Mouse (Mus musculus) embryonic facial prominence, embryonic 13.5 days (tissue): ENCODE measurements around the gene Gns. TPM values are rescaled to one million over a fixed set of nuclear protein-coding genes. Genes with fewer than 3 reads are reported as not detected.
A peak's percentile ranks its signal among the peaks of the same experiment; 100 is the strongest.

Experiments used
- ATAC-seq: fragments of 200-750 bp; cut with Nextera tagmentation; 2 replicates; pipeline ENCODE4 v1.8.0; 2017; ENCODE audit warnings: low read depth; ENCODE audit not compliant: insufficient number of reproducible peaks, insufficient read depth, low FRiP score, low TSS enrichment
- H3K27ac ChIP-seq: fragments of 300-500 bp; sonication (generic); 2 replicates; pipeline ENCODE4 v1.5.1; 2015; ENCODE audit warnings: moderate library complexity, mild to moderate bottlenecking, inconsistent platforms
- H3K27me3 ChIP-seq: fragments of 300-500 bp; sonication (generic); 2 replicates; pipeline ENCODE4 v1.6.1; 2015; ENCODE audit warnings: mild to moderate bottlenecking, inconsistent platforms
- H3K36me3 ChIP-seq: fragments of 300-500 bp; sonication (generic); 2 replicates; pipeline ENCODE4 v1.6.1; 2015; ENCODE audit warnings: mild to moderate bottlenecking, inconsistent platforms
- H3K4me1 ChIP-seq: fragments of 300-500 bp; sonication (generic); 2 replicates; pipeline ENCODE4 v1.6.1; 2015; ENCODE audit warnings: inconsistent platforms
- H3K4me2 ChIP-seq: fragments of 300-500 bp; sonication (generic); 2 replicates; pipeline ENCODE4 v1.6.1; 2015; ENCODE audit warnings: moderate library complexity, mild to moderate bottlenecking, inconsistent platforms
- H3K4me3 ChIP-seq: fragments of 300-500 bp; sonication (generic); 2 replicates; pipeline ENCODE4 v1.5.1; 2015; ENCODE audit warnings: mild to moderate bottlenecking, inconsistent platforms
- H3K9ac ChIP-seq: fragments of 300-500 bp; sonication (generic); 2 replicates; pipeline ENCODE4 v1.6.1; 2015; ENCODE audit warnings: mild to moderate bottlenecking, inconsistent platforms
- H3K9me3 ChIP-seq: fragments of 300-500 bp; sonication (generic); 2 replicates; pipeline ENCODE4 v1.6.1; 2016; ENCODE audit warnings: inconsistent platforms
- WGBS: fragments of 180-500 bp; shearing (Covaris S2); methylation state at CpG from one replicate; pipeline ENCODE4 v1.1.7; 2015; ENCODE audit warnings: mixed read lengths; 5-methylcytosine and 5-hydroxymethylcytosine counted together
- polyA plus RNA-seq: library from polyadenylated mRNA; unstranded; fragments of >200 nt; fragmentation: Nextera tagmentation; extraction: Ambion mirVana; gene quantifications from 2 replicates; pipeline ENCODE4 v1.2.1, GENCODE M21; 2015

Gene Gns
- polyA plus RNA-seq, 1 experiment from 2014 or later: 48.5 TPM

DNA sequence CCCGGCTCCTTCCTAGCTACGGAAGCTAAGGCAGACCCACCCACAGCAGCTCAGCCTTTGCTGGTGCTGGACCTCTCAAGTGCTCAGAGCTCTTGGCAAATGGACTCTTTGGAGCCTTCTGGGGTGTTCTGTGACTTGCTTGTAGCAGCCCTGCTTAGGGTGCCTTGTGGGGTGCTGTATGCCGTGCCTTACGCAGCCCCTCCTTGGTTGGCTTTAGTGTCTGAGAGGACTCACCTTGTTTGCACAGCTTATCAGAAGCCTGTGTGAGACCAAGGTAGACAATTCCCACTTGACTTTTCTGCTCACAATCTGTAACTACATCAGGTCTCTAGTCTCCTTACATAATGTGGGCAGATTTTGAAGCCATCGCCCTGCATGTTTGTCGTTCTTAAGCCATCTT lies 20.8 kb downstream of the Gns start:
- H3K27ac ChIP-seq: peak overlapping the region; percentile 62; the same call in 1 of the 2 replicates
- no peak for ATAC-seq
- H3K4me2 ChIP-seq: no peak overlapping the region
- peaks cover 16% of the 10 kb centered on the region for H3K4me1 ChIP-seq
- H3K27me3 ChIP-seq: no peaks in the 10 kb centered on the region
- peaks cover 81% of the 10 kb centered on the region for H3K36me3 ChIP-seq
- H3K9me3 ChIP-seq: no peaks in the 10 kb centered on the region
- no peak overlapping the region for H3K9ac ChIP-seq
- 93% methylated on average over 6 of the region's 6 CpGs for WGBS
- H3K4me3 ChIP-seq: no peak overlapping the region

DNA sequence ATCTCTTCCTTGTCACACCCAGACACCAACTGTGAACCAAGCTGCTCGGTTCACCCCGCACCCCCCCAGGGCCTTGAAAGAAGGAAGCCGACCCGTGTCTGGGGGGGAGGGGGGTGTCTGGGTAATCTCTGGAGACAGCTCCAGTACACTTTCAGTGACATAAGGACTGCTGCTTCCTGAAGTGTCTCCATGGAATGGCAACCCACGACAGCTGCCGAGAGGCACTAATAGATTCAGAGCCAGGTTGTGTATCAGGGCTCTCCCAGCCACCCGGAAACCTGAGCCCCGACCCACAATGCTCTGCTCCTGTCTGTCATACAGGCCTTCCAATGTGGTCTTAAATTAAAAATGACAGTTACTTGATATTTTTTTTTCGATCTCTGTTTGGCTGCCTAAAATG lies 21.5 kb downstream of the Gns start:
- no peak for ATAC-seq
- Histone ChIP-seq H3K4me3 (no peak overlapping the region), H3K27me3 (no peaks in the 10 kb centered on the region), H3K27ac (peak overlapping the region; percentile 62; the same call in 1 of the 2 replicates), H3K9me3 (no peaks in the 10 kb centered on the region), H3K36me3 (peaks cover 81% of the 10 kb centered on the region), H3K9ac (0 out of 2 replicates have a peak overlapping the region, but pooled peaks have one; percentile 44), H3K4me2 (peak overlapping the region; percentile 5; the same call in 1 of the 2 replicates), H3K4me1 (peaks cover 16% of the 10 kb centered on the region)
- WGBS: 21% methylated on average over 9 of the region's 9 CpGs

DNA sequence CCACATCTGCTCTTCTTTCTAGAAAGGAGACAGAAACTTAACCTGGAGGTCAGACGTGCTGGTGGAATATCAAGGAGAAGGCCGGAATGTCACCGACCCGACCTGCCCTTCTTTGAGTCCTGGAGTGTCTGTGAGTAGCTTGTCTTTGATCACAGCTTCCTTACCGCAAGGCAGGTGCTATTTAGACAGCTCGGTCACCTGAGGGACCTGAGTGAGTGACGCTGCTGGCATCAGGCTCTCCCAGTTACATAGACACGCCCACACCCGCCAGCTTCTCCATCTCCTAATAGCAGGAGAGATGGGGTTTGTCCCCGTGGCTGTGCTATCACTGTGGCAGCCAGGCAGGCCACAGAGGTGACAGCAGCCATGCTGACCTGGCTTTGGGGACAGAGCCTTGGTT lies 25.7 kb downstream of the Gns start:
- Histone ChIP-seq H3K9me3 (no peaks in the 10 kb centered on the region), H3K4me3 (no peak overlapping the region), H3K36me3 (peaks cover 82% of the 10 kb centered on the region), H3K27ac (no peak overlapping the region), H3K9ac (no peak overlapping the region), H3K4me2 (no peak overlapping the region), H3K4me1 (peaks cover 31% of the 10 kb centered on the region), H3K27me3 (no peaks in the 10 kb centered on the region)
- WGBS: 69% methylated on average over 10 of the region's 10 CpGs
- no peak for ATAC-seq

DNA sequence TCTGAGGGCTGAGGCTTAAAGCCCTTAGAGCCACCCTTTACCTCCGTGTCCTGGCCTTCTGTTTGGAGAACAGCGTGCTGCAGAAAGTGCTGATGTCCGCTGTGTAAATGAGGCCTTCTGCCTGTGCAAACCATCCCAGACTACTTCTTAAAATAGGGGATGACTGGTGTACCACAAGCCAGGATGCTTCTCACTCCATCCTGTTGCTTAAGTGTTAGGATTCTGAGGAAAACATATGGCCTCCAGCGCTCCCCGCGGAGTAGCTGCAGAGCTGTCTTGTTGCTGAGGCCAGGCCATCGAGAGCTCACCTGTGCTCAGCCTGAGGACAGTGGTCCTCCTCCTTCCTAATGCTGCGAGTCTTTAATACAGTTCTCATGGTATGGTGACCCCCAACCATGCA lies 27.0 kb downstream of the Gns start:
- H3K4me1 ChIP-seq: peaks cover 18% of the 10 kb centered on the region
- 91% methylated on average over 8 of the region's 8 CpGs for WGBS
- H3K9me3 ChIP-seq: no peaks in the 10 kb centered on the region
- H3K36me3 ChIP-seq: peaks cover 95% of the 10 kb centered on the region
- no peak overlapping the region for H3K9ac ChIP-seq
- no peak overlapping the region for H3K4me2 ChIP-seq
- no peak for ATAC-seq
- no peaks in the 10 kb centered on the region for H3K27me3 ChIP-seq
- H3K27ac ChIP-seq: no peak overlapping the region
- H3K4me3 ChIP-seq: no peak overlapping the region

DNA sequence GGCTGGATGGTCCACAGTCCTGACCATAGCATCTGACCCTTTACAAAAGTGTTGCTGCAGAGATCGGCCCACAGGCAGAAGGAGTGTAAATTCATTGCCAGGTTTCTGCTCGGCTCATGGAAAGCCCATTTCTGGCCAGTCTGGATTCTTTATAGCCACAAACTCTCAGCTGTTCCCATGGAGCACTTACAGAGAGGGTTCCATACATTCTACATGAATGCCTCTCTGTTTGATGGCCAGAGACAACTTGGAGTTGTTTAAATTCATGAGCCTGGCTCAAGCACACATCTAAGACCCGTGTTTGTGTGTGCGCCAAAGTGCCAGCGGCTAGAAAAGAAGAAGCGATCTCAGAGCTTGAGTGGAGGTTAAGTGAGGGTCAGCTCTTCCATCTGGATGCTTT lies 29.4 kb downstream of the Gns start:
- no peak overlapping the region for H3K9ac ChIP-seq
- ATAC-seq: no peak

DNA sequence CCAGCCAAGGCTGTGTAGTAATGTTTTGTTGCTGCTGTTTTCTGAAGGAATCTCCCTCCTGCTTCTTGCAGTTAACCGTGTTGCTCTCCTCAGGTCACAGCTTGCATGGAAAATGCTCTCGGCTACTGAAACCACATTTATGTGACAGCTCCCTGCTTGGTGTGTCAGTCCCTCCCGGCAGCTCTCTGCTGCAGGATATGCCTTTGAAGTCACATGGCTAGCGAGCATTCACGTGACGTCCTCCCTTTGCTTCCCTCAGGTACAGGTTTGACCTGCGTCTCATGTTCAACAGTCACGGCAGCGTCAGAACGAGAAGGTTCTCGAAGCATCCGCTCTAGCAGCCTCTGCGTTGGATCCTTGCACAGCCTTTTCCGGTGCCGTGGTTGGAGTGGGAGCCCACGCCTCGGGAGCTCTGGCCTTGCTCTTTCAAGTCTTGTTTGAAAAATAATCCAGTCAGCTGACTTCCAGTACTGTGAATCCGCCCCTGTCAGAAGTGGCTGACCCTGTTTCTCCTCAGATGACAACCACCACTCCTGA lies 30.0 kb downstream of the Gns start:
- no peak for ATAC-seq
- Histone ChIP-seq H3K4me2 (no peak overlapping the region), H3K4me3 (no peak overlapping the region), H3K36me3 (peaks cover 71% of the 10 kb centered on the region), H3K27me3 (no peaks in the 10 kb centered on the region), H3K4me1 (peaks cover 17% of the 10 kb centered on the region), H3K9ac (no peak overlapping the region), H3K9me3 (no peaks in the 10 kb centered on the region), H3K27ac (peak overlapping the region; percentile 52)
- WGBS: 57% methylated on average over 18 of the region's 18 CpGs

More for the DNA sequence above, 29.4 kb downstream of the Gns start:
- H3K27ac ChIP-seq: peak overlapping the region; percentile 52
- H3K36me3 ChIP-seq: peaks cover 77% of the 10 kb centered on the region
- peaks cover 17% of the 10 kb centered on the region for H3K4me1 ChIP-seq
- H3K27me3 ChIP-seq: no peaks in the 10 kb centered on the region
- H3K9me3 ChIP-seq: no peaks in the 10 kb centered on the region
- H3K4me3 ChIP-seq: no peak overlapping the region
- no peak overlapping the region for H3K4me2 ChIP-seq
- 66% methylated on average over 6 of the region's 6 CpGs for WGBS

DNA sequence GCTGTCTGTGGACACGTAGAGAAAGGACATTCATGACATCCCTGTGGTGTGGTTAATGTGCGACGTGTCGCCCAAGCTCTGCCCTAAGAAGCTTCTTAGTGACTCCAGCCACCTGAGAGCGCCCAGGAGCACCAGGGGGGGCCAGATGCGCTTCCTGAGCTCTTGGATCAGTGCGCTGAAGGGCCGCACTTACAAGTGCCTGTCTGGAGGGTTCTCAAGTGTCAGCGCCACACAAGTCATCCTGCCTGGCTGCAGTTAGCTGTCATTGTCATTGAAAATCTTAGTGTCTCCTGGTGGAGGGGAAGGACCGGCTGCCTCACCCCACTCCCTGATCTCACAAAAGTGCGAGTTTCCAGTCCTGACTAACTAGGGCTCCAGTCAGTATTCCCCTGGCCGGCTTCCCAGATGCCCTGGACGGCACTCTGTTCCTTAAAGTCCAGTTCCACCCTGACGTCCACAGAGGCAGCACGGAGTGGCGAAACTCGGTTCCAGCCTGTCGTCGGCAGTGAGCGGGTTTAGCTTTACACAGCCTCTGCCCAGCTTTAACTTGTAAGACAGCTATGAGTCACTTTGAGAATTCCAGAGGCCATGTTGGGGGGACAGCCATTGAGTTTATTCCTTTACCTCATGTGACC lies 30.8 kb downstream of the Gns start:
- Histone ChIP-seq H3K4me3 (no peak overlapping the region), H3K9ac (no peak overlapping the region), H3K4me1 (peaks cover 17% of the 10 kb centered on the region), H3K36me3 (peaks cover 63% of the 10 kb centered on the region), H3K4me2 (no peak overlapping the region), H3K27ac (no peak overlapping the region), H3K9me3 (no peaks in the 10 kb centered on the region), H3K27me3 (no peaks in the 10 kb centered on the region)
- ATAC-seq: no peak
- 82% methylated on average over 20 of the region's 20 CpGs for WGBS

DNA sequence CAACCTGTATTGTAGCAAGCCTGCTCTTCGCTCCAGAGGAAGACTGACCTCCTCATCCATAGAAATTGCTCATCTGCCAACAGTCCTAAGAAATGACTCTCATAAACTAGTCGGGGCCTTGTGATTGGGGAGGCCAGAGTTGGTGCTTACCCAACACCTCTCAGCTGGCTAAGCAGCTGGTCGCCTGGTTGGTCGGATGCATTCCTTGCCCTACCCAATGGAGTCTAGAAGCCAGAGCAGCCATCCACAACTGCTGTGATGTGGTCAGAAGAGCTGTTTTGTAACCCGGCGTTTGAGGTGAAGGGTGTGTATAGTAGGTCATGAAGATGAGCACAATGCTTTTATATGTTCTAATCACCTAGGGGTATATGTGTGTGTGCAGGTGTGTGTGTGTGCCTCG lies 33.7 kb downstream of the Gns start:
- Histone ChIP-seq H3K27ac (no peak overlapping the region), H3K27me3 (no peaks in the 10 kb centered on the region), H3K36me3 (peaks cover 33% of the 10 kb centered on the region), H3K4me2 (no peak overlapping the region), H3K4me3 (no peak overlapping the region), H3K4me1 (peaks cover 17% of the 10 kb centered on the region), H3K9ac (no peak overlapping the region), H3K9me3 (no peaks in the 10 kb centered on the region)
- 90% methylated on average over 7 of the region's 7 CpGs for WGBS
- ATAC-seq: no peak

DNA sequence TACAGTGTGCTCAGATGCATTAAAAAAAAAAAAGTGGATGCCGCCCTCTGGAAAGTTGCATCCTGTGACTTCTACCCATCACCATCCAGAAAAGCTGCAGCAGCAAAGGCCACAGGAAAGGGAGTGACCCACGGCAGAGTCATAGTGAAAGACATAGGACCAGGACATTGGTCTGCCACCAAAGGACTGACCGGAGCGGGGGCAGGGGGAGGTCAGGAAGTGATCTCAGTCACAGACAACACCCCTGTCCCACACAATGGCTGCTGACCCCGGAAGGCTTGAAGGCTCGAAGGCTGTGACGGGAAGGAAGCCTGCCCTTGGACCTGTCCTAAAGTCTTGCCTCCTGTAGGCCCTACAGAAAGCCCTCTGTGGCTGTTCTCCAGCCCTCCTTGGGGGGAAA lies 36.1 kb downstream of the Gns start:
- H3K27ac ChIP-seq: no peak overlapping the region
- no peak overlapping the region for H3K9ac ChIP-seq
- ATAC-seq: no peak
- 75% methylated on average over 7 of the region's 7 CpGs for WGBS
- H3K9me3 ChIP-seq: no peaks in the 10 kb centered on the region
- H3K27me3 ChIP-seq: no peaks in the 10 kb centered on the region
- peaks cover 9% of the 10 kb centered on the region for H3K36me3 ChIP-seq
- no peak overlapping the region for H3K4me3 ChIP-seq
- H3K4me1 ChIP-seq: 0 out of 2 replicates have a peak, but pooled peaks cover 4% of the 10 kb centered on the region
- no peak overlapping the region for H3K4me2 ChIP-seq

DNA sequence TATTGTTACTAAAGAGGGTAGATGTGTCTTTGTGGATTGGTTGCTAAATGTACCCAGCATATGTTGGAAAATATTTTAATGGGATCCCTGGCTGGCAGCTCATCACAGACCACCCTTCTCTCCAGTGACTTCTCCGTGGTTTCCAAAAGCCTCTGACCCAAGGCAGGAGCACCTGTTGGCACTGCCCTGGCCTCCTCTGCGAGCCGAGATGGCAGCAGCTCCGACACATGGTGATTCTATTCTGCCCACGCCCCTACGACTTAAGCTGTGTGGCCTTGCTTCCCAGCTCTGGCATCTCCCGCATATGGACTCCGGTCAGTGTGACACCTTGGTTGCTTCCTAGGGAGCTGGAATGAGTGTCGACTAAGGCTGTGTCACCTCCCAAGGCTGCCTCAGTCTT lies 38.2 kb downstream of the Gns start:
- ATAC-seq: no peak
- Histone ChIP-seq H3K4me2 (no peak overlapping the region), H3K27ac (no peak overlapping the region), H3K27me3 (no peaks in the 10 kb centered on the region), H3K4me3 (no peak overlapping the region), H3K4me1 (0 out of 2 replicates have a peak, but pooled peaks cover 4% of the 10 kb centered on the region), H3K9me3 (no peaks in the 10 kb centered on the region), H3K9ac (no peak overlapping the region), H3K36me3 (no peaks in the 10 kb centered on the region)
- WGBS: 75% methylated on average over 9 of the region's 9 CpGs

DNA sequence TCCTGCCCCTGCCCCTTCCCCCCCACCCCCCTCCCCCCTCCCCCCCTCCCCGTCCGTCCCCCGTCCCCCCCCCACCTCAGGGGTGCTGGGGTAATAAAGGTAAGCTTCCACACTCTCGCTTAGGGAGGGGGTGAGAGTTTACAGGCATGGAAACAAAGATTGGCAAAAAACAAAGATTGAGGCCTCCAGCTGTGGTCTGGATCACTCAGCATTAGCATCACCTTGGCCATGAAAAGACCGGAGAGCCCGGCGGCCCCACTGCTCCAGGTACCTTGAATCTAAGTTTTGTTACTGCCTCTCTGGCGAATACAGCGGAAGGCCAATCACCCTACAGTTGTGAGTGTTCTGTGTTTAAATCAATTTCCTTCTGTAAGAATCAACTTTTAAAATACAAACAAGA lies 39.1 kb downstream of the Gns start:
- Histone ChIP-seq H3K36me3 (peaks cover 4% of the 10 kb centered on the region; the same call in 1 of the 2 replicates), H3K4me1 (peaks cover 4% of the 10 kb centered on the region; the same call in 1 of the 2 replicates), H3K9ac (no peak overlapping the region), H3K27me3 (no peaks in the 10 kb centered on the region), H3K27ac (no peak overlapping the region), H3K4me3 (no peak overlapping the region), H3K4me2 (no peak overlapping the region), H3K9me3 (no peaks in the 10 kb centered on the region)
- WGBS: 60% methylated on average over 7 of the region's 9 CpGs
- ATAC-seq: no peak

DNA sequence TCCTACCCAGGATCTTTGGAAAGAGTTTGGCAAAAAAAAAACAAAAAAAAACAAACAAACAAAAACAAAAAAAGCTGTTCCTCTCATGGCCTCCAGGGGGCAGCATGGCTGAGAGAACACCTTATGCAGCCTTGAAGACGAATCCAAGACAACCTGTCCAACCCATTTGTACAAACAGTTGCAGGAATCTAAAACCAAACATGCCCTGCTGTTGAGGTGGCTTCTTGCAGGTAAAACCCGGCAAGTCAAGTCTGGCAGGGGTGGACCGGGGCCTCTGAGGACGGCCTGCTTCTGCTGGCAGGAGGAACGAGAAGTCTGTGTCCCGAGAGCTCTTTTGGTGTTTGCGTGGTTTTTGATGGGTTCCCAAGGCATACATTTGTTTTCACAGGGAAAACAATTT lies 44.8 kb downstream of the Gns start:
- ATAC-seq: no peak

More for the DNA sequence above, 44.8 kb downstream of the Gns start:
- H3K4me3 ChIP-seq: no peak overlapping the region
- H3K27ac ChIP-seq: no peak overlapping the region
- no peak overlapping the region for H3K9ac ChIP-seq
- peaks cover 16% of the 10 kb centered on the region for H3K4me1 ChIP-seq
- no peaks in the 10 kb centered on the region for H3K9me3 ChIP-seq
- 64% methylated on average over 7 of the region's 7 CpGs for WGBS
- no peaks in the 10 kb centered on the region for H3K27me3 ChIP-seq
- H3K4me2 ChIP-seq: no peak overlapping the region
- peaks cover 37% of the 10 kb centered on the region for H3K36me3 ChIP-seq
